Mouse (Mus musculus) erythroblast, embryonic 14.5 days (primary cell): Measurements from ENCODE around the gene Plekhs1.

Source experiments
- GATA1 ChIP-seq: IDR thresholded peaks from 2 replicates; pipeline ENCODE4 v1.6.1; 2012; ENCODE audit warnings: low read length, inconsistent platforms, mixed read lengths
- TAL1 ChIP-seq: IDR thresholded peaks from 3 replicates; pipeline ENCODE4 v1.6.1; 2012; ENCODE audit warnings: low read length, inconsistent platforms, mixed read lengths

GRCm38 (mm10) chr19:56485376-56486271 lies 24.2 kb downstream of the Plekhs1 start:
- no peak for TF ChIP-seq GATA1
- no peak for TF ChIP-seq TAL1
